Mouse (Mus musculus): ENCODE measurements around the gene Zmym5.
"Not testable (repeated sequence)": the region's sequence is repeated elsewhere in the genome, so short reads cannot be mapped to it uniquely, and the experiment has no call there.

Zmym5 gene

DNA sequence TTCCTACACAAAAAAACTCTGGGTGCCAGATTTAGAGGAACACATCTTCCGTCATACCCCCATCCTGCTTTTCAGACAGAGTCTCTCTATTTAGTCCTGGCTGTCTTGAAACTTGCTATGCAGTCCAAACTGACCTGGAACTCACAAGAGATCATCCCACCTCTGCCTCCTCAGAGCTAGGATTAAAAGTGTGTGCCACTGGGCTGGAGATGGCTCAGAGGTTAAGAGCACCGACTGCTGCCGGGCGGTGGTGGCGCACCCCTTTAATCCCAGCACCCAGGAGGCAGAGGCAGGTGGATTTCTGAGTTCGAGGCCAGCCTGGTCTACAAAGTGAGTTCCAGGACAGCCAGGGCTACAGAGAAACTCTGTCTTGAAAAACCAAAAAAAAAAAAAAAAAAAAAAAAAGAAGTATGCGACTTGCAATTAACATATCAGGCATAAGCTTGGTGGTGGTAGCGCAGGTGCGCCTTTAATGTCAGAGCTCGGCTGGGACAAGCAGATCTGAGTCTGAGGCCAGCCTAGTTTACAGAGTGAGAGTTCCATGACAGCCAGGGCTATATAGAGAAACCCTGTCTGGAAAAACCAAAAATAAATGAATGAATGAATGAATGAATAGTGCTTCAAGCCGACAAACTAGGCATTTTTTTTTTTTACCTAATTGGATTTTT lies 34.8 kb downstream of the Zmym5 start:
- no peak for DNase-seq (ENCODE audit: low spot score)

DNA sequence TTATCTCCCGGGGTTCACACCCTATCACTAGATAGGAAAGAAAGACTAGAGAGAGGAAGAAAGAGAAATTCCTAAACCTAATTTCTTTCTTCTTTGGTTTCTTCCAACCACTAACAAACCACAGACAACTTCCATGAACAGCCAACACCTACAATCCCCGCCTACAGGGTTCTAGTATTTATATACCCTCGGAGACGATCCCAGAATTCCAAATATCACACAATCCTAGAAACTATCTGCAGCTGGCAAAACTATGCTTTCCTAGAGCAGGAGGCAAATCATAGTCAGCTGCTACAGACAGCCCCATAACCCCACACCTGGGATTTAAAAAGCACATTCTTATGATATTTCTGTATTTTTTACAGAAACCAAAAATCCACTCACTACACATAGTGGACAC lies 36.1 kb downstream of the Zmym5 start:
- no peak for DNase-seq (ENCODE audit: low spot score)

DNA sequence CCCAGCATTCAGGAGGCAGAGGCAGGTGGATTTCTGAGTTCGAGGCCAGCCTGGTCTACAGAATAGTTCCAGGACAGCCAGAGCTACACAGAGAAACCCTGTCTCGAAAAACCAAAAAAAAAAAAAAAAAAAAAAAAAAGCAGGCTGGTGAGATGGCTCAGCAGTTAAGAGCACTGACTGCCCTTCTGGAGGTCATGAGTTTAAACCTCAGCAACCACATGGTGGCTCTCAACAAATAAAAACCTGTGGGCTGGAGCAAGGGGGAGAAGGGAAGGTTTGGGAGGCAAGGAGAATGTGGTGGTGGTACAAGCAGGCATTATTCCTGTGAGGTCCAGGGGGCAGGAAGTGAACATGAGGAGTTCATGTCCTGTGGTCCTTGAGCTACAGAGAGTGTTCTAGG lies 45.1 kb downstream of the Zmym5 start:
- not testable (repeated sequence) for DNase-seq (ENCODE audit: low spot score)

DNA sequence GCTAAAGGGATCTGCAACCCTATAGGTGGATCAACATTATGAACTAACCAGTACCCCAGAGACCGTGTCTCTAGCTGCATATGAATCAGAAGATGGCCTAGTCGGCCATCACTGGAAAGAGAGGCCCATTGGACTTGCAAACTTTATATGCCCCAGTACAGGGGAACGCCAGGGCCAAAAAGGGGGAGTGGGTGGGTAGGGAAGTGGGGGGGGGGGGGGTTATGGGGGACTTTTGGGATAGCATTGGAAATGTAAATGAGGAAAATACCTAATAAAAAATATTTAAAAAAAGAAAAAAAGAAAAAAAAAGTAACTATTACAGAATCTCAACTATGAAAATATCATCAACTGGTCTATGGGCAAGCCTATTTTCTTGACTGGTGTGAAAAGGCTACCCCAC lies 46.4 kb downstream of the Zmym5 start:
- not testable (repeated sequence) for DNase-seq (ENCODE audit: low spot score)

DNA sequence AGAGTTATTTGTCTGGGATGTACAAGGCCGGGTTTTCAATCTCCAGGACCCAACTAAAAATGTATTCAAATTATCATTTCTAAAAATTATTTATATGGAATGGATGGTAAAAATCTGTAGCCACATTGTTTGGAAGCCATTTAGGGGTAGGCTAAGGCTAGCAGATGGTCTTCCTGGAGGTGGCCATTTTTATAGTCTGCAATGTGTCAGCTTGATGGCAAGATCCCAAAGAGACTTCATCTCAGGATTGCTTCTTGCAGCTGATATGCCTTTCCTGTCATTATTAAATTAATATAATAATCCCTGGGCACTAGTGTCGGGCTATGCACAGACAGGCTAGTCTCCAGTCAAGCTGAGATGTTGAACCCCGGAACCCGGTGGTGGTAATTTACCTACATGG lies 60.2 kb downstream of the Zmym5 start:
- no peak for DNase-seq (ENCODE audit: low spot score)

Measured in ovary, adult 18-20 months (tissue).